Mouse (Mus musculus) MEL (cell line): ENCODE measurements around the gene Il6st. TPM values are rescaled to one million over a fixed set of nuclear protein-coding genes. Genes with fewer than 3 reads are reported as not detected.
A peak's percentile ranks its signal among the peaks of the same experiment; 100 is the strongest.

Source experiments
- DNase-seq: peaks from one replicate; pipeline ENCODE4 v3.0.0; 2011; ENCODE audit warnings: low read depth, low spot score
- H3K27ac ChIP-seq: 2 replicates; pipeline ENCODE4 v1.5.1; 2012; ENCODE audit warnings: low read depth, mild to moderate bottlenecking, control low read depth, low read length, moderate library complexity; ENCODE audit not compliant: control insufficient read depth
- H3K27me3 ChIP-seq, 2 experiments: fragments of 150-350 bp in 1 of 2; sonication (generic) in 1 of 2; 2 replicates each; pipeline ENCODE4 v1.6.1; 2012; ENCODE audit warnings: low read length in 2 of 2, mild to moderate bottlenecking in 2 of 2, improper control_type of control experiment in 1 of 2, moderate library complexity in 1 of 2; ENCODE audit not compliant: insufficient read depth in 2 of 2, control insufficient read depth in 1 of 2
- H3K36me3 ChIP-seq, 2 experiments: 2 replicates each; pipeline ENCODE4 v1.6.1; 2012 to 2014; ENCODE audit warnings: low read length in 2 of 2, improper control_type of control experiment in 1 of 2, inconsistent platforms in 1 of 2, mild to moderate bottlenecking in 1 of 2; ENCODE audit not compliant: insufficient read depth in 2 of 2, control insufficient read depth in 1 of 2
- H3K4me1 ChIP-seq, 2 experiments: fragments of 150-350 bp in 1 of 2; sonication (generic) in 1 of 2; 2 replicates each; pipeline ENCODE4 v1.6.1; 2012; ENCODE audit warnings: low read length in 2 of 2, improper control_type of control experiment in 1 of 2, mild to moderate bottlenecking in 1 of 2; ENCODE audit not compliant: insufficient read depth in 2 of 2, control insufficient read depth in 1 of 2
- H3K4me3 ChIP-seq, 2 experiments: fragments of 150-350 bp in 1 of 2; sonication (generic) in 1 of 2; 2 replicates each; pipeline ENCODE4 v1.5.1; 2012; ENCODE audit warnings: low read depth in 2 of 2, low read length in 2 of 2, mild to moderate bottlenecking in 2 of 2, moderate library complexity in 2 of 2, control low read depth in 1 of 2, improper control_type of control experiment in 1 of 2; ENCODE audit not compliant: control insufficient read depth in 1 of 2, insufficient read depth in 1 of 2
- H3K79me2 ChIP-seq: 2 replicates; pipeline ENCODE4 v1.6.1; 2012; ENCODE audit warnings: mild to moderate bottlenecking, low read length, moderate library complexity; ENCODE audit not compliant: control insufficient read depth, poor library complexity, insufficient read depth
- H3K9ac ChIP-seq: 2 replicates; pipeline ENCODE4 v1.6.1; 2012; ENCODE audit warnings: low read depth, mild to moderate bottlenecking, control low read depth, low read length, moderate library complexity; ENCODE audit not compliant: control insufficient read depth, poor library complexity, severe bottlenecking
- H3K9me3 ChIP-seq: fragments of 150-350 bp; sonication (generic); replicated peaks from 2 replicates; pipeline ENCODE4 v1.6.1; 2012; ENCODE audit warnings: mild to moderate bottlenecking, low read length, improper control_type of control experiment, moderate library complexity; ENCODE audit not compliant: insufficient read depth
- BHLHE40 ChIP-seq: IDR thresholded peaks from 2 replicates; pipeline ENCODE4 v1.6.1; 2012; ENCODE audit warnings: low read depth, mild to moderate bottlenecking, inconsistent platforms, low read length, improper control_type of control experiment, borderline replicate concordance
- CTCF ChIP-seq, 3 experiments: IDR thresholded peaks in 2 of 3; conservative IDR thresholded peaks in 1 of 3; 2 replicates each; pipeline ENCODE4 v1.5.1; 2011 to 2012; ENCODE audit warnings: low read length in 3 of 3, low read depth in 2 of 3, mild to moderate bottlenecking in 2 of 3, improper control_type of control experiment in 1 of 3, inconsistent platforms in 1 of 3, mixed read lengths in 1 of 3, moderate library complexity in 1 of 3; ENCODE audit not compliant: control insufficient read depth in 1 of 3, insufficient read depth in 1 of 3, poor library complexity in 1 of 3, severe bottlenecking in 1 of 3
- EP300 ChIP-seq, 2 experiments: IDR thresholded peaks; 2 replicates each; pipeline ENCODE4 v1.6.1; 2011; ENCODE audit warnings: improper control_type of control experiment in 2 of 2, low read length in 2 of 2, low read depth in 1 of 2, mild to moderate bottlenecking in 1 of 2
- GABPA ChIP-seq: IDR thresholded peaks from 2 replicates; pipeline ENCODE4 v1.6.1; 2012; ENCODE audit warnings: low read depth, mild to moderate bottlenecking, inconsistent platforms, low read length, improper control_type of control experiment, moderate library complexity
- HCFC1 ChIP-seq: IDR thresholded peaks from 2 replicates; pipeline ENCODE4 v1.6.1; 2012; ENCODE audit warnings: low read depth, mild to moderate bottlenecking, inconsistent platforms, low read length, improper control_type of control experiment, moderate library complexity
- JUND ChIP-seq: IDR thresholded peaks from 2 replicates; pipeline ENCODE4 v1.6.1; 2011; ENCODE audit warnings: low read depth, mild to moderate bottlenecking, improper control_type of control experiment, low read length
- MAFK ChIP-seq: IDR thresholded peaks from 2 replicates; pipeline ENCODE4 v1.6.1; 2011; ENCODE audit warnings: low read depth, mild to moderate bottlenecking, low read length, improper control_type of control experiment, borderline replicate concordance
- MEF2A ChIP-seq: IDR thresholded peaks from 2 replicates; pipeline ENCODE4 v1.6.1; 2014; ENCODE audit warnings: low read depth, mild to moderate bottlenecking, inconsistent platforms, low read length, improper control_type of control experiment; ENCODE audit not compliant: poor library complexity, insufficient replicate concordance, severe bottlenecking; ENCODE audit errors: extremely low read depth
- MYB ChIP-seq: IDR thresholded peaks from 2 replicates; pipeline ENCODE4 v1.6.1; 2011; ENCODE audit warnings: mild to moderate bottlenecking, low read depth, low read length, improper control_type of control experiment
- MYC ChIP-seq: IDR thresholded peaks from 2 replicates; pipeline ENCODE4 v1.6.1; 2011; ENCODE audit warnings: low read depth, mild to moderate bottlenecking, low read length, improper control_type of control experiment, moderate library complexity
- NELFE ChIP-seq: IDR thresholded peaks from 2 replicates; pipeline ENCODE4 v1.6.1; 2011; ENCODE audit warnings: low read depth, low read length, improper control_type of control experiment
- NRF1 ChIP-seq: IDR thresholded peaks from 2 replicates; pipeline ENCODE4 v1.6.1; 2014; ENCODE audit warnings: low read depth, mild to moderate bottlenecking, inconsistent platforms, low read length, improper control_type of control experiment, moderate library complexity; ENCODE audit not compliant: poor library complexity, insufficient read depth, severe bottlenecking
- POLR2A ChIP-seq, 2 experiments: IDR thresholded peaks; 2 replicates each; pipeline ENCODE4 v1.6.1; 2011 to 2012; ENCODE audit warnings: low read length in 2 of 2, mild to moderate bottlenecking in 2 of 2, control low read depth in 1 of 2, improper control_type of control experiment in 1 of 2, low read depth in 1 of 2, moderate library complexity in 1 of 2; ENCODE audit not compliant: control insufficient read depth in 1 of 2, insufficient read depth in 1 of 2, poor library complexity in 1 of 2
- RAD21 ChIP-seq: IDR thresholded peaks from 2 replicates; pipeline ENCODE4 v1.6.1; 2011; ENCODE audit warnings: mild to moderate bottlenecking, low read depth, low read length, improper control_type of control experiment
- RCOR1 ChIP-seq: IDR thresholded peaks from 2 replicates; pipeline ENCODE4 v1.6.1; 2012; ENCODE audit warnings: low read depth, mild to moderate bottlenecking, inconsistent platforms, low read length, improper control_type of control experiment
- SMC3 ChIP-seq: IDR thresholded peaks from 2 replicates; pipeline ENCODE4 v1.6.1; 2011; ENCODE audit warnings: low read depth, low read length, improper control_type of control experiment
- TAL1 ChIP-seq: IDR thresholded peaks from 2 replicates; pipeline ENCODE4 v1.6.1; 2012; ENCODE audit warnings: mild to moderate bottlenecking, inconsistent platforms, low read length, moderate library complexity, mixed read lengths
- TBP ChIP-seq: IDR thresholded peaks from 2 replicates; pipeline ENCODE4 v1.8.0; 2011; ENCODE audit warnings: low read depth, low read length, improper control_type of control experiment
- ZC3H11A ChIP-seq: IDR thresholded peaks from 2 replicates; pipeline ENCODE4 v1.6.1; 2012; ENCODE audit warnings: low read depth, mild to moderate bottlenecking, inconsistent platforms, low read length, improper control_type of control experiment
- ZKSCAN1 ChIP-seq: IDR thresholded peaks from 2 replicates; pipeline ENCODE4 v1.6.1; 2012; ENCODE audit warnings: low read depth, mild to moderate bottlenecking, inconsistent platforms, low read length, improper control_type of control experiment, moderate library complexity
- ZNF384 ChIP-seq: IDR thresholded peaks from 2 replicates; pipeline ENCODE4 v1.6.1; 2012; ENCODE audit warnings: low read depth, mild to moderate bottlenecking, inconsistent platforms, low read length, improper control_type of control experiment
- polyA plus RNA-seq, 2 experiments: library from polyadenylated mRNA; stranded (reverse) in 1 of 2; unstranded in 1 of 2; fragments of >175 nt in 1 of 2; fragments of >200 nt in 1 of 2; gene quantifications; 2 replicates each; pipeline versions ENCODE4 v1.2.1 to v1.2.4; 2012; ENCODE audit warnings: low replicate concordance in 2 of 2, low read depth in 1 of 2; ENCODE audit not compliant: insufficient read length in 2 of 2, insufficient read depth in 1 of 2, missing spikeins in 1 of 2
- total RNA-seq: library from RNA; depleted of rRNA; stranded (reverse); fragments of 300-350 nt; gene quantifications from 2 replicates; pipeline ENCODE4 v1.2.3, GENCODE M21; 2012

Il6st gene
- total and polyA plus RNA-seq, 3 experiments: 1.7 to 3.7 TPM; not detected in 1

DNA sequence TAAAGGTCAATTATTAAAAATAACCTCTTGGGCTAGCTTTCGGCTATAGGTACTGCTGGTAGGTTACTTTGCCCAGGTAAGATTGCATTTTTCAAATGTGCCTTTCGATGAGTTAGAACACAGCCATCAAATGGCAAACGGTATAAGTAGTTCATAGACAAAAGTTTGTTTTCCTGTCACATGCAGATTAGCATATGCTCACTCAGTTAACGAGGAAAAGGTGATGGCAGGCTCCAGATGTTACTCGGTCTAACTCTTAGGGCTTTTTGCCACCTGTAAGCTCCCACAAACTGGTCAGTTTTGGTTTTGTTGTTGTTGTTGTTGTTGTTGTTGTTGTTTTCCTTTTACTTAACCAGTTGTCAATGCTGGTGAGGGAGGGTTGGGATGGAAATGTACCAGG, 44.6 kb downstream of the Il6st start:
- no peak overlapping the region for H3K9ac ChIP-seq
- H3K27me3 ChIP-seq: no peaks in the 10 kb centered on the region
- H3K4me1 ChIP-seq: peaks cover 0 to 15% of the 10 kb centered on the region in 2 experiments; a peak in 3 of 4 replicates
- no peaks in the 10 kb centered on the region for H3K9me3 ChIP-seq
- no peak for DNase-seq
- H3K36me3 ChIP-seq: no peaks in the 10 kb centered on the region; a peak in 2 of 4 replicates
- no peak for TF ChIP-seq TAL1
- no peak for TF ChIP-seq MYB
- TF ChIP-seq NRF1: no peak
- no peak overlapping the region for H3K4me3 ChIP-seq
- no peaks in the 10 kb centered on the region for H3K79me2 ChIP-seq
- no peak overlapping the region for H3K27ac ChIP-seq

DNA sequence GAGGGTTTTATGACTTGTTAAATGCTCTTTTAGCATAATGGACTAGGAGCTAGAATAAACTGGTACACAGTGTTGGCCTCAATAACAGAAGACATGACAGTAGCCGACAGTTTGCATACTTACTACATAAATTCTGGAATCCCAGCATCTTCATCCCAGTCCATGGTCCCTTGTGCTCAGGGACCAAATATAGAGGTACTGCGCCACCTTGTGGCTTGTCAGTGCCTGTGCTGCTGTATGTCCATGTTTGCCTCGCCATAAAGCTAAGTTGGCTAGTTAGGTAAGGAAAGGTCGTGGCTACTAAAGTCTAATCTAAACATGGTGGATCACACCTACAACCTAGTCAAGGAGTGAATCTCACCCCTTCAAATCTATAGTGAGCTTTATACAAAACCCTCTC, 45.6 kb downstream of the Il6st start:
- no peak overlapping the region for H3K9ac ChIP-seq
- no peaks in the 10 kb centered on the region for H3K79me2 ChIP-seq
- H3K36me3 ChIP-seq: no peaks in the 10 kb centered on the region; a peak in 2 of 4 replicates
- no peak overlapping the region for H3K4me3 ChIP-seq
- no peaks in the 10 kb centered on the region for H3K27me3 ChIP-seq
- peaks cover 0 to 15% of the 10 kb centered on the region in 2 experiments; a peak in 3 of 4 replicates for H3K4me1 ChIP-seq
- TF ChIP-seq ZC3H11A: peak; percentile 92
- peak; percentile 97 for TF ChIP-seq SMC3
- TF ChIP-seq MEF2A: no peak
- TF ChIP-seq CTCF (IDR thresholded peaks at IDR 0.05 in 2 of 3, conservative IDR thresholded peaks at IDR 0.05 in 1 of 3; ENCODE audit: control insufficient read depth in 1 of 3, insufficient read depth in 1 of 3, low read depth in 2 of 3, low read length in 3 of 3, poor library complexity in 1 of 3, severe bottlenecking in 1 of 3): peak; percentile 88 to 97 (median 93)
- peak; percentile 95 for TF ChIP-seq RAD21
- TF ChIP-seq BHLHE40: no peak
- 0 out of 2 replicates have a peak, but pooled peaks have one; percentile 38 for TF ChIP-seq MYC
- peak; percentile 78 for DNase-seq
- H3K27ac ChIP-seq: no peak overlapping the region
- H3K9me3 ChIP-seq: no peaks in the 10 kb centered on the region

DNA sequence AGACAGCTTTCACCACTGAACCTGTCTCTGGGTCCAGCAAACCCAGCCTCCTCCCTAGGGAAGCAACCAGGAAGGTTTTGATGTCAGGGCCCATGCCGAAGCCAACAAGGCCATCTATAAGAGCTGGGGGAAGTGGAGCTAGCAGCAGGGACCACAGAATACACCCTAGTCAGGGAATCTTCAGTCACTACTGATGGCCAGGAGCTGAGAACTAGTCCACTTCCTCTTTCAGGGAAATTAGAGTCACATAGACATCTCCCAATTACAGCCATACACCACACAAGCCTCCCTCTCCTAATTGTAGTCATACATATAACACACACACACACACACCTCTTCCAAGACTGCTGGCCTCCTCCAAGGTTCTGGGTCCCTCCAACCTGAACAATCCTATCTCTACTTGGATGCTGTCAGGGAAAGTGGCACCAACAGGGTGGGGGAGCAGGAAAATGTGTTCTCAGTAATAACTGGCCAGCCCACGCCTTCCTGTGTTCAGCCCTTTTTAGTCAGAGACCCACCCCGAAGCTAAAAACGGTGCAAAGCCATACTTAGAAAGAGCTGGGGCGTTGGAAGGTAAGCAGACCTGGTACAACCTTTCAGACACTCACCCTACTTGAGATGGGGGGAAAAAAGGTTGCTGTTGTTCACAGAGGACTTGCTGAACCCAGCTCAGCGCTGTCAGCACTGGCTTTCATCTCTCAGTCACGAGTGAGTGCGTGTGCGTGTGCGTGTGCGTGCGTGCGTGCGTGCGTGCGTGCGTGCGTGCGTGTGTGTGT, 46.8 kb downstream of the Il6st start:
- Histone ChIP-seq H3K27me3 (no peaks in the 10 kb centered on the region), H3K27ac (no peak overlapping the region), H3K9ac (no peak overlapping the region), H3K4me3 (no peak overlapping the region), H3K9me3 (no peaks in the 10 kb centered on the region), H3K79me2 (no peaks in the 10 kb centered on the region), H3K36me3 (no peaks in the 10 kb centered on the region; a peak in 2 of 4 replicates), H3K4me1 (peaks cover 0 to 15% of the 10 kb centered on the region in 2 experiments; a peak in 3 of 4 replicates)
- peak; percentile 70 for DNase-seq
- TF ChIP-seq GABPA: no peak
- no peak for TF ChIP-seq HCFC1
- no peak for TF ChIP-seq MAFK
- no peak for TF ChIP-seq ZNF384
- TF ChIP-seq ZKSCAN1: no peak
- TF ChIP-seq JUND: no peak
- TF ChIP-seq RCOR1: no peak
- no peak for TF ChIP-seq POLR2A (IDR thresholded peaks at IDR 0.05; ENCODE audit: control insufficient read depth in 1 of 2, insufficient read depth in 1 of 2, low read depth in 1 of 2, low read length in 2 of 2, poor library complexity in 1 of 2)
- TF ChIP-seq TBP: no peak
- TF ChIP-seq MYB: no peak
- TF ChIP-seq EP300 (IDR thresholded peaks at IDR 0.05; ENCODE audit: low read depth in 1 of 2, low read length in 2 of 2): peak in 1 of 2 experiments; percentile 20; a peak in 1 of 4 replicates
- TF ChIP-seq SMC3: peak; percentile 17; the same call in 1 of the 2 replicates
- TF ChIP-seq NELFE: no peak
